8 mouse cellular contexts compared by ENCODE assay signal in the genomic region with DNA sequence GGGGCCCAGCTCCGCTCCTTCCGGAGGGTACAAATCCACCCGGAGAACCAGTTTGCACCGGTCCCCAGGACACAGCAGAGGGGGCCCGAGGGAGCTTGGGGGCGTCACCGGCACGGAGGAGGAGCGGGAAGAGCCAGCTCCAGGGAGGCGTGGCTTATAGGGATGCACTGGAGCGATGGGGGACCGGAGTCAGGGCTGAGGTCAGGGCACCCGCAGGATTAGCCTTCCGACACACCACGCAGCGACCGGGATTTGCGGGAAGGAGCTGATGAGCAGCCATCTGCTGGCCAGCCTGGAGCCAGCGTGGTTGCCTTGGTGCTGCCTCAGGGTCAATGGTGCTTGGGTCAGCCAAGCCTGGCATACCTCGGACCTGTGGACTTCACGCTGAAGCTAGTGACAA. TPM values are rescaled to one million over a fixed set of nuclear protein-coding genes. Genes with fewer than 3 reads are reported as not detected.
DNase-seq lines count a peak whose midpoint lies in the region; ATAC-seq lines count a peak whose summit lies in the region.

No protein-coding gene starts in this region.

- H3K27me3 ChIP-seq in embryonic facial prominence, embryonic 13.5 days, result no peaks in the 10 kb centered on the region
- H3K27me3 ChIP-seq in intestine, embryonic 14.5 days (replicated peaks; ENCODE audit: control insufficient read depth, insufficient read depth, low read length), result no peaks in the 10 kb centered on the region

- intact Hi-C loops in gastrocnemius, postnatal 14 days (cut with DNase I; ENCODE audit: low total_unique reads), result no loop called here

- peaks cover 12% of the 10 kb centered on the region for H3K4me1 ChIP-seq in embryonic facial prominence, embryonic 13.5 days
- peaks cover 12% of the 10 kb centered on the region for H3K4me1 ChIP-seq in intestine, embryonic 14.5 days (replicated peaks; ENCODE audit: control insufficient read depth, insufficient read depth, low read length)

- WGBS in embryonic facial prominence, embryonic 13.5 days, result under 1% methylated on average over 21 of the region's 21 CpGs
- WGBS in intestine, embryonic 14.5 days, result under 1% methylated on average over 21 of the region's 21 CpGs

- peak; percentile 21 for DNase-seq in gastrocnemius, postnatal 14 days
- DNase-seq in gastrocnemius, postnatal 25 days, result no peak
- DNase-seq in R1 (ENCODE audit: low read depth, low spot score), result peak; percentile 85
- DNase-seq in intestine, embryonic 14.5 days (ENCODE audit: low spot score), result peak; percentile 77
- peak; percentile 65 for DNase-seq in testis, postnatal 10 days (ENCODE audit: low spot score)

- peak overlapping the region; percentile 69 for H3K9ac ChIP-seq in embryonic facial prominence, embryonic 13.5 days
- peak overlapping the region; percentile 47 for H3K9ac ChIP-seq in intestine, embryonic 14.5 days (ENCODE audit: low read length)

- H3K4me3 ChIP-seq in embryonic facial prominence, embryonic 13.5 days, result peak overlapping the region; percentile 45
- peak overlapping the region; percentile 32 for H3K4me3 ChIP-seq in intestine, embryonic 14.5 days (ENCODE audit: low read depth, low read length)

- peak overlapping the region; percentile 80 for H3K4me2 ChIP-seq in embryonic facial prominence, embryonic 13.5 days
- peak overlapping the region; percentile 81 for H3K4me2 ChIP-seq in intestine, embryonic 14.5 days (ENCODE audit: low read length)

- peak; percentile 57 for ATAC-seq in embryonic facial prominence, embryonic 13.5 days (ENCODE audit: insufficient number of reproducible peaks, insufficient read depth, low FRiP score, low TSS enrichment, low read depth)
- ATAC-seq in intestine, embryonic 14.5 days (replicated peaks; ENCODE audit: low FRiP score, low TSS enrichment, low read depth), result peak; percentile 82
- ATAC-seq in megakaryocyte, adult 5-6 weeks (ENCODE audit: poor library complexity, severe bottlenecking), result peak; percentile 31; the same call in 1 of the 2 replicates
- no peak for ATAC-seq in inflammation-experienced regulatory T-cells, adult 6 months

- H3K27ac ChIP-seq in embryonic facial prominence, embryonic 13.5 days, result no peak overlapping the region
- H3K27ac ChIP-seq in intestine, embryonic 14.5 days (ENCODE audit: low read depth), result no peak overlapping the region

- H3K36me3 ChIP-seq in embryonic facial prominence, embryonic 13.5 days, result no peaks in the 10 kb centered on the region
- no peaks in the 10 kb centered on the region for H3K36me3 ChIP-seq in intestine, embryonic 14.5 days (ENCODE audit: control insufficient read depth, insufficient read depth, low read length)

- H3K9me3 ChIP-seq in embryonic facial prominence, embryonic 13.5 days, result no peaks in the 10 kb centered on the region
- no peaks in the 10 kb centered on the region for H3K9me3 ChIP-seq in intestine, embryonic 14.5 days (ENCODE audit: control insufficient read depth, low read length)

RNA-seq across cellular contexts. Expression of a gene that starts 19.6 kb away (rescaled TPM):
- total RNA-seq in gastrocnemius, postnatal 14 days (2021), result 100 to 1,000 TPM; 448 to 473 TPM
- total RNA-seq in gastrocnemius, postnatal 25 days (2021), result 100 to 1,000 TPM; 350 to 362 TPM
- 2,801 and 3,318 TPM in 2 replicates for polyA plus RNA-seq in embryonic facial prominence, embryonic 13.5 days (2015; fragmentation: Nextera tagmentation; extraction: Ambion mirVana)
- polyA plus RNA-seq in intestine, embryonic 14.5 days (2014; fragmentation: Nextera tagmentation; extraction: Ambion mirVana), result 2,025 and 2,200 TPM in 2 replicates
- 3,482 and 3,921 TPM in 2 replicates for total RNA-seq in megakaryocyte, adult 5-6 weeks (2015)
- total RNA-seq in megakaryocyte, adult 5-6 weeks (2017), result 2,689 and 3,338 TPM in 2 replicates
- polyA plus RNA-seq in inflammation-experienced regulatory T-cells, adult 6 months (2017; shearing (Covaris generic)), result 100 to 1,000 TPM; 553 to 843 (median 762) TPM

RNA-seq across cellular contexts. Expression of a gene that starts 56.8 kb away (rescaled TPM):
- 1 to 10 TPM; 8.4 to 8.5 TPM for total RNA-seq in gastrocnemius, postnatal 14 days (2021)
- 1 to 10 TPM; 7.5 TPM for total RNA-seq in gastrocnemius, postnatal 25 days (2021)
- 36.0 and 42.7 TPM in 2 replicates for polyA plus RNA-seq in embryonic facial prominence, embryonic 13.5 days (2015; fragmentation: Nextera tagmentation; extraction: Ambion mirVana)
- 31.4 and 35.5 TPM in 2 replicates for polyA plus RNA-seq in intestine, embryonic 14.5 days (2014; fragmentation: Nextera tagmentation; extraction: Ambion mirVana)
- total RNA-seq in megakaryocyte, adult 5-6 weeks (2015), result 18.1 and 21.1 TPM in 2 replicates
- total RNA-seq in megakaryocyte, adult 5-6 weeks (2017), result 24.8 and 34.9 TPM in 2 replicates
- polyA plus RNA-seq in inflammation-experienced regulatory T-cells, adult 6 months (2017; shearing (Covaris generic)), result 10 to 100 TPM; 33.8 to 42.9 (median 37.5) TPM

Comparison
In these comparisons a context has a peak if more than half of its experiments do, and no peak if none do; other contexts are left out.
1. RNA of a gene that starts 19.6 kb away (total RNA-seq): 2,689 to 3,921 TPM in megakaryocyte, adult 5-6 weeks; 448 to 473 TPM in gastrocnemius, postnatal 14 days and 350 to 362 TPM in gastrocnemius, postnatal 25 days; every median in the first group is over 4 times any median in the second.